Mouse (Mus musculus): ENCODE data around the gene Ntm.

Gene Ntm

GRCm38 (mm10) chr9:29409216-29409907, 553.6 kb downstream of the Ntm start:
- no peak for DNase-seq (ENCODE audit: low spot score)

DNA sequence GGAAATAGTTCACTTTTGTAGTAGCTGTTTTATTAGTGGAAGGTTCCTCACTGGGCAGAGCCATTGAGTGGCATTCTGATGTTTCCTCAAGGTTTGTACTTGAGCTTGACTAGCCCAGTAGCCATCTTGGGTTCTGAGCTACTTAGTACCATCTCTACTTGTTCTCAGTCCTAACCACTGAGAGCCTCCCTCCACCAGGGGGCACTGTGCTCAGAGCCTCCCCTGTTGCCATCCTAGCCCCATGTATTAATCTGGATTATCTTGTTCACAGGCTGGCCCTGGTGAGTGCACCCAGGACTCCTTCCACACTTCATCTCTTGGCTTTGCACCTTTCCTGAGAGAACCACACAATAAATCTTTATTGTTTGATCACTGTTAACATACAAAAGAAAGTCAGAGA, 555.0 kb downstream of the Ntm start:
- DNase-seq (ENCODE audit: low spot score) = no peak

DNA sequence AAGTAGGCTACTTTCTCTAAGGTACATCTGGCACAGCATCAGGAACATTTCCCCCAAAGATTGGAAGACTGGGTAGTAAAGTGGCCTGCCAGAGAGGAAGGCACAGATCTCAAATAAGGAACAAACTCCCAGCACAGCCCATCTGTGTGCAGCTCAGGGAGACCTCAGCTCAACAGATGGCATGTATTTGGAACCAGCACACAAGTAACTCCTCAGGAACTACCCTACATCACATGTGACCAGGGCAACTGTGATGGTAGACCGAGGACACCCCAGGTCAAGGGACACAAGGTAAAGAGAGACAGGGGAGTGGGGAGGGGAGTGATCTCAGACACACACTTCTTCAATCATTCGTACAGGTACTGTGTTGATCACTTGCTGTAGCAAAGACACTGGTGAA, 556.0 kb downstream of the Ntm start:
- DNase-seq (ENCODE audit: low spot score) = no peak

DNA sequence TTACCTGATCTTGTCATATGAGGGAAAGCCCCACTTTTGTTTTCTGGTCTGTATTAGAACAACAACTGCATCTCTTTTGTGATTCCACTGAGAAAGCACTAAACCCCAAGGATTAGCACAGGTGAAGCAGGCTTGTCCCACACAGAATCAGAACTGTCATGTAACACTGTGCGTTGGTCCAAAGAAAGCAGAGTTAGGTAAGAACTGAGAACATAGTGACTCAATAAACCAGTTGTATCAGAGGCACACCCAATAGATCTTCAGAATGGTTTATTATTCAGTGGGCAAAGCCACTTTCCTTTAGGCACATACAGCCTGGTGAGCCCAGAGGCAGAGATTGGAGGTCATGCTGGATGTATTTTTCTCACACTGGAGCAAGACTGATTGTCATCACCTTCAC, 556.9 kb downstream of the Ntm start:
- no peak for DNase-seq (ENCODE audit: low spot score)

DNA sequence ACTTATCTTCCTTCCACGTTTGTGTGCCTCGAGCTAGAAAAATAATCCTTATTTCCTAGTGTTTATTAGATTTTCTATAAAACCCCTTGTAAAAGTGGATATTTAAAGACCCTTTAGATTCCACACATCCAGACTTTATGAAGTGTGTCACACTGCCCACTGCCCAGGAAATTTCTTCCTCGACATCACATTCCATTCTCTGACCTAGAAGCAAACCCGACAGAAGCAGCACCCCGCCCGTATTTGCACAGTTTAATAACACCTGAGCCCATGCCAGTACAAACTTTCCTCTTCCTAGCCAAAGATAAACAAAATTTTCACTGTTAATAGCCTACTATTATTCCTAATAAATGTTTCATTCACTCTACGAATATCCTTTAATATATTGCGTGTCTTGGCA, 562.8 kb downstream of the Ntm start:
- DNase-seq (ENCODE audit: low spot score) = no peak

DNA sequence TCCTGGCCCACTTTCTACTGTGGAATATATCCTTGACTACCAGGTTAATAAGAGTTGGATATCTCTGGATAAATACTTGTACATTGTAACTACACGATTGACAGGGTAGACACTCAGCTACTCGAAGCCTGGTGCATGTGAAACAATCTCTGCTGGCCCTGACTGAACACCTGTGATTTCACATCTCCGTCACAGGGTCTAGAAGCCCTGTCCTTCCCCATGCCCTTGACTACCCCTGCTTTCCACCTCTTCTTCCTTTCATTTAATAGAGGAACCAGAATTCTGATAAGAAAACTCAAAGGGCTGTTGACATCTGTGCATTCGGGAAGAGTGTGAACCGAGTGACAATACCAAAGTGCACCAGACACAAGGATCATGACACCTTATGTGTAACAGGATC, 566.8 kb downstream of the Ntm start:
- no peak for DNase-seq (ENCODE audit: low spot score)

- DNase-seq (ENCODE audit: low spot score) = no peak
Measured at GRCm38 (mm10) chr9:29393136-29393535, 569.8 kb downstream of the Ntm start.

DNA sequence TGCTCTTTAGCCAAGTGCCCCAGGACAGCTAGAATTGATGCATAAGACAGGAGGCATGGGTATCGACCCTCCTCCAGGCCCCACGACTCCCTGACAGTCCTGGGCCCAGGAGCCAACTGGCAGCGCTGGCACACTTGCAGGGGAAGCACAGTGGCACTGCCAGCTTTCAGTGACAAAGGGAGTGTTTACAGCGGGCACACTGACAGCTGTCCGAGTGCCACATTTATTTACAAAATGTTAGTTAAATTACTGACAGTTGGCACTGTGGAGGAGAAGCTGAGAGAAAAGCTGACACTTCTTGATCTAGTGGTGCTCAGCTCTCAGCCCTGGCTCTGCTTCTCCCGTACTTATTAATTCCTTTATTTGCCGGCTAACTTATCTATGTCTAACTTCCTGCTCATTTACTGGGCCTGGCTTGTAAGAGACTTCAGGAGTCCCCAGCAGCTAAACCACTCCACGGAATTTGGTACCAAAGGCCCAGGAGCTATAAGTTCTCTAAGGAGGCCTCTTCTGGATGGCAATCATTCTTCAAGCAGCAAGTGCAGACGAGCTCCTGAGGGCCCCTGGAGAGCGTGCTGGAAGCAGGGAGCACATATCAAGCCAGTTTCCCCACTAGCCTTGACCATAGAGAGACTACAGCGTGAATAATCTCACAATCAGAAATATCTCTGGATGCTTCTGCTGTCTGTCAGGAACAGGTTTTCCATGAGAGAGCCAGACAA, 572.0 kb downstream of the Ntm start:
- DNase-seq (ENCODE audit: low spot score) = no peak

DNA sequence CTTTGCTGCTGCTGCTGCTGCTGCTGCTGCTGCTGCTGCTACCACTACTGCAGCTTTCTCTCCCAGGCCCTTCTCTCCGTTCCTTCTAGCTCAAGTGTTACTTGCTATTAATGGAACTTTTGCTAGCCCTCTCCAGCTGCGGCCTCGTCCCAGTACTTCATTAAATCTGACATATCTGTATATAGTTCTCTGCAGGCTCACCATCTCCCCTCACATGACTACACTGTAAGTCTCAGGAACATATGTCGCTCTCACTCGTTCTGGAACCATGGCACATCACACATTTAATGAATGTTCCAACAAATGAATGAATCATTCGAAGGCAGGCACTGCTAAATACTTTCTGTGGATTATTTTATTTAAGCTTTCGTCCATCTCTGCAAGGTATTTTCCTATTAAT, 573.7 kb downstream of the Ntm start:
- no peak for DNase-seq (ENCODE audit: low spot score)

- DNase-seq (ENCODE audit: low spot score) = no peak
Measured at GRCm38 (mm10) chr9:29387136-29387535, 575.8 kb downstream of the Ntm start.

DNA sequence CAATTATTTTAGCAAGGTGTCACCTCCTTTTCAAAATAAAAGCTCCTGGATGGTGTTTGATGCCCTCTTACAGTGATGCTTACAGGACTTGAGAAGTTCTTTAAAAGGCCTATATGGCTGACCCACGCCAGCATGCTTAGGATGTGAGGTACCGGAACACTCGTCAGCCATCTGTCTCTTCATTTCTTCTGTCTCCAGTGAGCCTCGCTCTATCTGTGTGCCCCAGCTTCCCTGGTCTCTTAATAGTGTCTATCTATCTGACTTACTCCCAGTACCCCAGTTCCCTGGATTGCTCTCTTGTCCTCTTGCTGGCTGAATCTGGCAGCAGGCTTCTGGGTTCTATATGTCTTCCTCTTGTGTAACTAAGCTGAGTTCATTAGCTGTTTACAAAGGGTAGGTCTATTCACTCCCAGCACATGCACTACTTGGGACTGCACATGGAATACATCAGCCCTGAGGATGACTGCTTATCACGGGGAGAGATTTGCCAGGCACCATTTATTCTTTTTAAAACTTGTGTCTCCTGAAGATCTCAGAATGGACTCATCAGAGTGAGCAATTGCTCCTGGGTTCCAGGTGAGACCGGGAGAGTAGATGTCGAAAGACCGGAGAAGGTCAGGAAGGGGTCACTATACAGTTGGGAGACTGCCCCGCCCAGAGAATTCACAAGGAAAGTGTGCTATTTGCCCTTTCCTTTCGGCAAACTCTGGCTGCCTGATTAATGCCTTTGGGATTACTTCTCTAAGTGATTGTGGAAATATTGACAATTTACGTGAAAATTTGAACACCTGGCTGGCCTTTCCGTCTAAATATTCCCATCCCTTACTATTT, 585.6 kb downstream of the Ntm start:
- no peak for DNase-seq (ENCODE audit: low spot score)

- DNase-seq (ENCODE audit: low spot score) = no peak
Measured at GRCm38 (mm10) chr9:29371341-29371740, 591.6 kb downstream of the Ntm start.

GRCm38 (mm10) chr9:29369621-29370020, 593.3 kb downstream of the Ntm start:
- DNase-seq (ENCODE audit: low spot score) = no peak

GRCm38 (mm10) chr9:29368291-29368690, 594.6 kb downstream of the Ntm start:
- DNase-seq (ENCODE audit: low spot score) = no peak

- no peak for DNase-seq (ENCODE audit: low spot score)
Measured at GRCm38 (mm10) chr9:29357796-29358195, 605.1 kb downstream of the Ntm start.

- DNase-seq (ENCODE audit: low spot score) = no peak
Measured at GRCm38 (mm10) chr9:29342303-29342702, 620.6 kb downstream of the Ntm start.

- DNase-seq (ENCODE audit: low spot score) = no peak
Measured at GRCm38 (mm10) chr9:29341292-29341691, 621.6 kb downstream of the Ntm start.

DNA sequence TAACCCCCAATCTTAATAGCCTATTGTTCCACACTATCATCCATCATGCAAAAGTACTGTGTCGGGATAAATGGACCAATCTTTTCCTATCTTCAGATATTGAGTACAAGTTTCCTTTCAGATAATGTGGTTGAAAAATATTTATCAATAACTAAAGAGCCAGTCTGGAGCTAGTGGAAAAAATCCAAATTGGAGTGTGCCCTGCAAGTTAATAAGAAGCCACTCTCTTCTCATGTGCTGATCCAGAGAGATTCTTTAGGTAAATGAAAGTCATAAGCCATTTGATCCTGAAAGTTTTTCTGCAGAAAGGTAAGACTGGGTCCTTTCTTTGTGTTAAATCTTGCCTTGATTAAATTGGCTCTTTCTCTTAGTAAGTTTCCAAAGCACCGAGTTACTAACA, 627.3 kb downstream of the Ntm start:
- no peak for DNase-seq (ENCODE audit: low spot score)

DNA sequence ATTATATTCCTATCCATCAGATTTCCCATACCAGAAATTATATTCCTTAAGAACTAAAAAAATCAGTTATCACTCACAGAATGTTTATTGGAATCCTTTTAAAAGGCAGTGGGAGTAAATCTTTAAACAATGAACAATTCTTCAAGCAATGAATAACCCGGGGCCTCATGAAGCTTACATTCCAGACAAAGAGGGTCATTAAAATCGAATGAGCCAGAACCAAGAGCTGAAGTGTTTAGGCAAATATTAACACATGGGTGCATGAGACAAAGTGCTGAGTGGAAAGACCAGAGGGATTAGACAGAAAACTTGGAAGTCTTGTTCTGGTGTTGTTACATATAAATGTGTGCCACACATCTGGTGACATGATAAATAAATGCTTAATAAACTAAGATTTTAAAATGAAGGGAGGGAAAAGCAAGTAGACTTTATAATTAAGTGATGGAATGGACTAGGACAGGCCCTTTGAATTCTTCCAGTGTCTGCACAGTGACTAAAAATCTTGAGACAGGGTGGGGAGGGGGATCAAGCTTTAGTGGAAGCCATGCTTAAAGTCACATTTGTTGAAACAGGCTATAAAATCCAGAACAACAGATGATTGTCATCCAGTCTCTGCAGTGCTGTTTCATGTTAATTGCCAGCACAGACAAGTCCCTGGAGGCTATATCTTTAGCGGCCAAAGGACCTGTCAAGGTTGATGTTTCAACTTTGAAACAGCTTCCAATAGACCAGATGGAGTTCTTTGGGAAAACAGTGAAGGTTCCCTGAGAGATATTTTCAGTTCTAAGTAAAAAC, 630.4 kb downstream of the Ntm start:
- no peak for DNase-seq (ENCODE audit: low spot score)

DNA sequence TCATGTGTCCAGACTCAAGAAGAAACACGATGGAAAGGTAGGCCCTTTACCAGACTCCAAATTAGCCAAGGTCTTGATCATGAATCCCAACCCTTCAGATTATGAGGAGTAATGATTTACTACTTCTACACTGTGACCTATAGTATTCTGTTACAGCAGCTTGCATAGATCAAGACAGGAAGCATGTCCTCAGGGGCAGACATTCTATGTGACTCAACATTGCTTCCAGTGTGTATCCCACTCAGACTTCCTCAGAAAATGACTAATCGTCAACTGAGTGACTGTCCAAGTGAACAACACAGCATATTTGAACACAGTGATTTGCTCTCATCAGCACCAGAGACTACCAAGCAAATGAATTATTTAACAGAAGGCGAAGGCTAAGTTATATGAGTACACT, 632.5 kb downstream of the Ntm start:
- DNase-seq (ENCODE audit: low spot score) = no peak

- no peak for DNase-seq (ENCODE audit: low spot score)
Measured at GRCm38 (mm10) chr9:29326283-29326682, 636.7 kb downstream of the Ntm start.

- no peak for DNase-seq (ENCODE audit: low spot score)
Measured at GRCm38 (mm10) chr9:29325137-29325536, 637.8 kb downstream of the Ntm start.
